Mouse (Mus musculus) thymus, postnatal 36 days (tissue): ENCODE measurements around the gene Tbx2.

ENCODE experiments used
- DNase-seq, 2 experiments: peaks; one replicate each; pipeline ENCODE4 v3.0.0; 2022; ENCODE audit warnings: mixed read lengths in 2 of 2

Tbx2 gene

GRCm38 (mm10) chr11:85827342-85827741 lies 5.0 kb upstream of the Tbx2 start:
- DNase-seq = no peak

GRCm38 (mm10) chr11:85828691-85829519 lies 3.4 kb upstream of the Tbx2 start:
- no peak for DNase-seq

- DNase-seq = no peak
Observed at GRCm38 (mm10) chr11:85829520-85830440, 2.6 kb upstream of the Tbx2 start.

GRCm38 (mm10) chr11:85830901-85831341 lies 1.4 kb upstream of the Tbx2 start:
- DNase-seq = no peak

- no peak for DNase-seq
Observed at GRCm38 (mm10) chr11:85831656-85832230, 608 bp upstream of the Tbx2 start.

GRCm38 (mm10) chr11:85833081-85833521 lies 750 bp downstream of the Tbx2 start:
- no peak for DNase-seq

- no peak for DNase-seq
Observed at GRCm38 (mm10) chr11:85833761-85834385, 1.5 kb downstream of the Tbx2 start.

GRCm38 (mm10) chr11:85834386-85834931 lies 2.1 kb downstream of the Tbx2 start:
- no peak for DNase-seq

GRCm38 (mm10) chr11:85835001-85835752 lies 2.8 kb downstream of the Tbx2 start:
- DNase-seq = no peak

- DNase-seq = no peak
Observed at GRCm38 (mm10) chr11:85835753-85836522, 3.6 kb downstream of the Tbx2 start.

GRCm38 (mm10) chr11:85836523-85837290 lies 4.4 kb downstream of the Tbx2 start:
- no peak for DNase-seq

- DNase-seq = no peak
Observed at GRCm38 (mm10) chr11:85837291-85837647, 4.9 kb downstream of the Tbx2 start.

- no peak for DNase-seq
Observed at GRCm38 (mm10) chr11:85837648-85838423, 5.5 kb downstream of the Tbx2 start.

GRCm38 (mm10) chr11:85838424-85839257 lies 6.3 kb downstream of the Tbx2 start:
- no peak for DNase-seq

- DNase-seq = no peak
Observed at GRCm38 (mm10) chr11:85839258-85840030, 7.1 kb downstream of the Tbx2 start.

GRCm38 (mm10) chr11:85840031-85840802 lies 7.9 kb downstream of the Tbx2 start:
- no peak for DNase-seq

GRCm38 (mm10) chr11:85840803-85841145 lies 8.4 kb downstream of the Tbx2 start:
- no peak for DNase-seq
